11 mouse cellular contexts compared by ENCODE assay signal in genomic region chr16:35200432-35201142, GRCm38 (mm10). TPM values are rescaled to one million over a fixed set of nuclear protein-coding genes. Genes with fewer than 3 reads are reported as not detected.
DNase-seq lines count a peak whose midpoint lies in the region; ATAC-seq and TF ChIP-seq lines count a peak whose summit lies in the region.
"Had no signal": no experiment of that assay in that cellular context is flagged by ENCODE, and none has a peak within 500 bp of the region (broad histone marks: within the 10 kb centered on the region; RNA-seq: fewer than 3 reads in every experiment).

No protein-coding gene starts in this region.

- WGBS in lung, embryonic 14.5 days: 36% methylated on average over 9 of the region's 9 CpGs
- WGBS in intestine, embryonic 15.5 days: 49% methylated on average over 9 of the region's 9 CpGs

- no peaks in the 10 kb centered on the region for H3K36me3 ChIP-seq in lung, embryonic 14.5 days (ENCODE audit: insufficient read depth)
- H3K36me3 ChIP-seq in intestine, embryonic 15.5 days: no peaks in the 10 kb centered on the region

- H3K27me3 ChIP-seq in lung, embryonic 14.5 days (ENCODE audit: insufficient read depth, low read length): no peaks in the 10 kb centered on the region
- H3K27me3 ChIP-seq in intestine, embryonic 15.5 days (replicated peaks): no peaks in the 10 kb centered on the region

- peaks cover 26% of the 10 kb centered on the region for H3K4me1 ChIP-seq in lung, embryonic 14.5 days (ENCODE audit: insufficient read depth)
- H3K4me1 ChIP-seq in intestine, embryonic 15.5 days (replicated peaks): peaks cover 16% of the 10 kb centered on the region

- TF ChIP-seq CTCF in lung, embryonic 14.5 days (IDR thresholded peaks at IDR 0.05; ENCODE audit: low read depth): 0 out of 2 replicates have a peak, but pooled peaks have one; percentile 8

- peak overlapping the region; percentile 87 for H3K27ac ChIP-seq in lung, embryonic 14.5 days (ENCODE audit: low read depth)
- H3K27ac ChIP-seq in intestine, embryonic 15.5 days: peak overlapping the region; percentile 83

- no peak overlapping the region for H3K9ac ChIP-seq in lung, embryonic 14.5 days
- no peak overlapping the region for H3K9ac ChIP-seq in intestine, embryonic 15.5 days

- ATAC-seq in frontal cortex, adult (ENCODE audit: low TSS enrichment): peak; percentile 51; the same call in 1 of the 2 replicates
- peak; percentile 43; the same call in 1 of the 2 replicates for ATAC-seq in lung, embryonic 14.5 days (ENCODE audit: insufficient read depth)
- ATAC-seq in intestine, embryonic 15.5 days: peak; percentile 51

- H3K4me2 ChIP-seq in lung, embryonic 14.5 days: no peak overlapping the region
- no peak overlapping the region for H3K4me2 ChIP-seq in intestine, embryonic 15.5 days (replicated peaks)

- no peak overlapping the region for H3K4me3 ChIP-seq in lung, embryonic 14.5 days (ENCODE audit: low read depth, low read length)
- H3K4me3 ChIP-seq in intestine, embryonic 15.5 days (replicated peaks): no peak overlapping the region
- H3K4me3 ChIP-seq: myocyte had no signal

- no peaks in the 10 kb centered on the region for H3K9me3 ChIP-seq in lung, embryonic 14.5 days (ENCODE audit: low read depth, low read length)
- H3K9me3 ChIP-seq in intestine, embryonic 15.5 days: no peaks in the 10 kb centered on the region

- no peak for DNase-seq in frontal cortex, postnatal 25 days (ENCODE audit: low spot score in 2 of 2)
- DNase-seq in lung, embryonic 14.5 days: peak; percentile 85
- DNase-seq in lung, postnatal 25 days (ENCODE audit: low spot score): no peak
- DNase-seq in lung, postnatal 14 days: peak; percentile 55
- DNase-seq in urinary bladder, postnatal 14 days (ENCODE audit: low spot score): no peak
- DNase-seq in gastrocnemius, adult 8-10 months (ENCODE audit: low spot score in 2 of 2): no peak
- DNase-seq: embryo, embryonic 11 days; gastrocnemius, postnatal 10 days had no signal

RNA-seq across cellular contexts. Expression of gene Adcy5, which starts 45.9 kb away (rescaled TPM):
- polyA plus RNA-seq in lung, embryonic 14.5 days (2014; fragmentation: Nextera tagmentation; extraction: Ambion mirVana): 1.8 and 1.9 TPM in 2 replicates
- polyA plus RNA-seq in intestine, embryonic 15.5 days (2015; fragmentation: Nextera tagmentation; extraction: Ambion mirVana): 2.0 and 2.8 TPM in 2 replicates
- total RNA-seq in gastrocnemius, adult 8-10 months (2022): 1 to 10 TPM; 1.2 to 2.9 (median 1.9) TPM
- polyA plus RNA-seq: myocyte had no signal

Comparison
In these comparisons a context has a peak if more than half of its experiments do, and no peak if none do; other contexts are left out.
1. DNase-seq: peak in lung, embryonic 14.5 days (single experiment) and lung, postnatal 14 days (single experiment); none in frontal cortex, postnatal 25 days (0 of 2), lung, postnatal 25 days (single experiment), urinary bladder, postnatal 14 days (single experiment) and gastrocnemius, adult 8-10 months (0 of 2).
2. Peak in every context shown above with its lines, with median percentiles within 50 percentile points of each other: ATAC-seq.